Mouse (Mus musculus): Measurements from ENCODE around the gene Mfsd12. TPM values are rescaled to one million over a fixed set of nuclear protein-coding genes. Genes with fewer than 3 reads are reported as not detected.
A peak's percentile ranks its signal among the peaks of the same experiment; 100 is the strongest.

Mfsd12 gene
- total RNA-seq, 2 experiments from 2014 or later = 3.7 to 4.0 TPM

- DNase-seq = no peak
- intact Hi-C loops (cut with DNase I; ENCODE audit: low total_unique reads) = loop anchor here (2.0 kb wide), 1 partner anchor 49 kb away; no protein-coding TSS in a partner anchor
Measured at GRCm38 (mm10) chr10:81393456-81394063, 36.3 kb downstream of the Mfsd12 start.

GRCm38 (mm10) chr10:81395127-81395526 lies 37.8 kb downstream of the Mfsd12 start:
- intact Hi-C loops (cut with DNase I; ENCODE audit: low total_unique reads) = loop anchor here (2.0 kb wide), 1 partner anchor 48 kb away; no protein-coding TSS in a partner anchor
- DNase-seq = no peak

- DNase-seq = no peak
- intact Hi-C loops (cut with DNase I; ENCODE audit: low total_unique reads) = loop anchor here (2.0 kb wide), 1 partner anchor 47 kb away; no protein-coding TSS in a partner anchor
Measured at GRCm38 (mm10) chr10:81395865-81396264, 38.6 kb downstream of the Mfsd12 start.

DNA sequence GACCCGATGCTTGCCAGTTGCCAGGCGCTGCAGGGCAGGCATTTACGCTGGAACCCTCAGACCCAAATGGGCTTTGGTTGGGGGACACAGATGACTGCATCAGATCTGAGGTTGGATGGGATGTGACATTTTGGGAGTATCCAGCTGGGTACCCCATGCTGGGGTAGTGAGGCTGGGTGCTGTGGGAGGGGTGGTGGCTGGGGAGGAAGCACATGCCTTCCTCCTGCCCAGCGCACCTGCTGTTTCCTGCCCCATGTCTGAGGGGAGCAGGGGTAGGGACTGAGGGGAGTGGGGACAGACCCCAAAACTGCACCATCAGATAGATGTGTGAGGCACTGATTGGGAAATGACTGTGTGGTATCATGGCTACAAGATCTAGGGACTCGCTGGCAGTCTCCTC lies 39.5 kb downstream of the Mfsd12 start:
- DNase-seq = no peak
- intact Hi-C loops (cut with DNase I; ENCODE audit: low total_unique reads) = no loop called here

- DNase-seq = no peak
- intact Hi-C loops (cut with DNase I; ENCODE audit: low total_unique reads) = no loop called here
Measured at GRCm38 (mm10) chr10:81399296-81399695, 42.0 kb downstream of the Mfsd12 start.

- no peak for DNase-seq
- intact Hi-C loops (cut with DNase I; ENCODE audit: low total_unique reads) = no loop called here
Measured at GRCm38 (mm10) chr10:81399798-81400308, 42.6 kb downstream of the Mfsd12 start.

- DNase-seq = no peak
- intact Hi-C loops (cut with DNase I; ENCODE audit: low total_unique reads) = no loop called here
Measured at GRCm38 (mm10) chr10:81400371-81401204, 43.3 kb downstream of the Mfsd12 start.

- intact Hi-C loops (cut with DNase I; ENCODE audit: low total_unique reads) = no loop called here
- no peak for DNase-seq
Measured at GRCm38 (mm10) chr10:81401205-81401520, 43.9 kb downstream of the Mfsd12 start.

- intact Hi-C loops (cut with DNase I; ENCODE audit: low total_unique reads) = no loop called here
- peak; percentile 84 for DNase-seq
Measured at GRCm38 (mm10) chr10:81401521-81402226, 44.4 kb downstream of the Mfsd12 start.

DNA sequence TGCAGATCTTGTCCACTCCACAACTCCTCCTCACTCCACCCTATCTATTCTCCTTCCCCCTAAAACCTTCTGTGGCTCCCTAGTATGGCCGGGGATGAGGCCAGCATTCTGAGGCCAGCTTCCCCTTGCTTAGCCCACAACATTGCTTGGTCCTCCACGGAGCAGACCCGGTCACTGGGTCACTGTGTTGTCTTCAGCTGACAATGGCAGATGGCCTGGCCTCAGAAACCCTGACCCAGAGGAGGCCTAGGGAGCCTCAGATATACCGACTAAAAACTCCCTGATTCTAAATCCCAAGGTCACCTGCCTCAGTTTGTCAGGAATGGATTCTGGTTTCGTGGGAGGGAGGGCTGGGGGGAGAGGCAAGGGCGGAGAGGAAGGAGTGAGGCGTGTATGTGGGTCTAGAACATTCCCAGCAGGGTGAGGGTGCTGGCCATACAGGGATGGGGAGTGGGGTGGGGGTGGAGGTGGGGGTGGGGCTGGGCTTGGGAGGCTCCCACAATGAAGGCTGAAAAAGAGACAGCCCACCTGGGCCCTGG lies 45.0 kb downstream of the Mfsd12 start:
- intact Hi-C loops (cut with DNase I; ENCODE audit: low total_unique reads) = no loop called here
- DNase-seq = peak; percentile 19

DNA sequence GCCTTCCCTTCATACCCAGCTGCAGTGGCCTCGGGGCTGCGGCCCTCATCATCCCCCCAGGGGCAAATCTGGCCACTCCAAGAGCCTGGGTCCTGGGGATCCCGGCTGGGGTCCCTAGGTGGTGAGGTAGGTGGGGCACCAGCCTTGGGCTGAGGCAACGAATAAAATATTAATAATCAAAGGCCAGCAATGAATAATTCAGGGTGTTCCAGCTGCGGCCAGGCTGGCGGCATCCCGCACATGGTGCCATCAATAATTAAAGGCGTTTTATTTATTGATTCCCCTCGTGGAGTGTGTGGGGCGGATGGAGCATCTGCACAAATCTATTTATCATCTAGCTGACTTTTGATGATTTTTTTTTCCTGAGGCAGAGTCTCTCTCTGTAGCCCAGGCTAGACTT lies 46.2 kb downstream of the Mfsd12 start:
- intact Hi-C loops (cut with DNase I; ENCODE audit: low total_unique reads) = no loop called here
- no peak for DNase-seq

GRCm38 (mm10) chr10:81404082-81404481 lies 46.8 kb downstream of the Mfsd12 start:
- intact Hi-C loops (cut with DNase I; ENCODE audit: low total_unique reads) = no loop called here
- no peak for DNase-seq

- intact Hi-C loops (cut with DNase I; ENCODE audit: low total_unique reads) = no loop called here
- DNase-seq = no peak
Measured at GRCm38 (mm10) chr10:81404720-81405119, 47.4 kb downstream of the Mfsd12 start.

DNA sequence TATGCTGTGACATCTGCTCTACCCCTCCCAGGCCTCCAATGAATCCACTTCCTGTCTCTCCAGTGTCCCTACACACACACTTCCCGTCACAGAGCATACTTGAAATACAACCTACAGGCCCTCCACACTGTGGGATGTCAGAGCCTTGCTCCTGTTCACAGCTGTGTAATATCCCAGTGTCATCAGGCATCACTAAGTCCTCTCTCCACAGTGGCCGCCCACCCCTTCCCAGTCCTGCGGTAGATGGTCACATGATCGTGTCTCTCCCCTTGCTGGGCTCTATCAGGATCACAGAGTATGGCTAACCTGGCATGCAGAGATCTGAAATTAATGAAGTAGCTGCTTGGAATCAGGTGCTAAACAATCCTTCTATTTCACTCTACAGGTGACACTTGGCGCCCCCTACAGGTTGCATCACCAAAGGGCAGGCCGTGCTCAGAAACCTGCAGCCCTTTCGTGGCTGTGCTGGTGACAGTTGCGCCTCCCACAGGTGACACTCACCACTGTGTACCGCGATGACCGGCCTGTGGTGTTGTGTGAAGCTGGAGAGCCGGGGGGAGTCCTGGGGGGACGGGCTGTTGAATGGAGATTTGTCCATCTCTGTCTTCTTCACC lies 48.4 kb downstream of the Mfsd12 start:
- intact Hi-C loops (cut with DNase I; ENCODE audit: low total_unique reads) = no loop called here
- DNase-seq = peak; percentile 68

DNA sequence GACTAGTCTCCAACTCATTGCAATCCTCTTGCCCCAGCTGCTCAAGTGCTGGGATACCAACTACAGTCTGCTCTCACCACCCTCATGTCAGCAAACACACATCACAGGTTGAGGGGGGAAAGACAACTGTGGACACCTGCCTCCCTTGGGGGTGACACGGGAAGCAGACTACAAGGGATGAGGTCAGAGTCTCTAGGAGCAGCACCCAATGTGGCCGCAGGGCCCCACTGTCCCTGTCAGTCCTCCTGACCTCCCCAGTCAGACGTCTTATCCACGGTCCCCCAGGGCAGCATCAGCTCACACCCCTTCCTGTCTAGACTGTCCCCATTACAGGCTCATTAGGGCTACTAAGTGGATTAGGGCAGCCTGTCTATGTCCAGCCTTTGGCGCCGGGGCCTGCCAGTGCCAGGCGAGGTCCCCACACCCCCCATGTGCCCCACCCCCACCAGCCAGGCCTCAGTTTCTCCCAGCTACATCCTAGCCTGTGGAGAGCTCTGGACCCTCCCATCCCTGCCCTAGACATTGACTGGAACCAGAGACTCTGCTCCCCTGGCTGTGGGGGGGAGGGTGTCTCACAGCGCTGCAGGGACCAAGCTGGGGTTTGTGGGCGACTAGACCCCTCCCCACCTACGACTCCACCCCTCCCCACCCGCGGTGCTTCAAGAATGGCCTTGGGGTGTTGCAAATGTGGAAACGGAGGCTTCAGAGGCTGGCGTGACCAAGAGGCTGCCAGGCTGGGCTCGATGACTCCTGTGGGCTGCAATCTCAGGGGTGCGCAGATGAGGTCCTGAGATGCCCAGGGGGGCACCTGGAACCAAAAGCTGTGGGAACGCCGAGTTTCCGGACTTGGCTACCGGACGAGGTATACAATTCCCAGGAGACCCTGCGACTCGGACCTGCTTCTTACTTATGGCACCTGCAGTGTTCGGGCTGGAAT lies 49.5 kb downstream of the Mfsd12 start:
- no peak for DNase-seq
- intact Hi-C loops (cut with DNase I; ENCODE audit: low total_unique reads) = no loop called here

DNA sequence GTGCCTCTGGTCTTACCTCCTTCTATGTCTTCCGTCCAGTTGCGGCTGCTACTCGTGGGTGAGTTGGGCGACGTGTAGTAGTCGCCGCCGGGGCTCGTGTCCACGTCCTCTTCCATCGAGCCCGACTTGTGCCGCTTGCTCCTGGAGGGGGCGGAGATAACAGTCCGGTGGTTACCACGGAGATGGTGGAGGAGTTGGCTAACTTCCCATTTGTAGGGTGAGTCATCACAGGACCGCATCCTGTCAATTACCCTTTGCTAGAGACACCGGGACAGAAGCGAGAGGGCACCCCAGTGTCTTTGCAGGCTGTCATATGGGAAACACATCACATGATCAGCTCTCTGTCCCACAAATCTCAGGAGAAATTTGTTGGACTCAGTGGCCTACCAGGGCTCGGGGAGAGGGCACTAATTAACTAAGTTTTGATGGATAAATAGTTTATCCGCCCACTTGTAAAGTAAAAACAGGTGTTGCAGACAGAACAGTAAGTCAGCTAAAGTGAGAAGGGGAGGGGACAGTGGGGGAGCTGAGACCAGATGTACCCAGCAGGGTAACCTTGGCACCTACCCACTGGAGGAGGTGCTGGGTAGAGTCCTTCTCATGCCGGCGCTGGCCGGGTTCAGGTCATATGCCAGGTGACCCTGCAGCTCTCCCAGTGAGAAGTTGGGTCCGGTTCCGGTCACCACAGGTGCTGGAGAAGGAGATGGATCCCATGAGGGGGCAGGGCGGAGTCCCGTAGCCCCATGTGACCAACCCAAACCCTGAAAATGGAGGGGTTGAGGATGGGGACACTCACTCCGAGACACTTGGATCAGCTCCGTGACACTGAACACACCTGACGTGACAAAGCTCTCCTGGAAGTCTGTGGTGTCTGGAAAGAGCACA lies 50.5 kb downstream of the Mfsd12 start:
- intact Hi-C loops (cut with DNase I; ENCODE audit: low total_unique reads) = no loop called here
- peak; percentile 78 for DNase-seq

GRCm38 (mm10) chr10:81408424-81408729 lies 51.1 kb downstream of the Mfsd12 start:
- DNase-seq = no peak
- intact Hi-C loops (cut with DNase I; ENCODE audit: low total_unique reads) = no loop called here

- intact Hi-C loops (cut with DNase I; ENCODE audit: low total_unique reads) = no loop called here
- peak; percentile 90 for DNase-seq
Measured at GRCm38 (mm10) chr10:81408871-81409291, 51.6 kb downstream of the Mfsd12 start.
